Mouse (Mus musculus) embryonic facial prominence, embryonic 15.5 days (tissue): Measurements from ENCODE around the gene Snrpb. TPM values are rescaled to one million over a fixed set of nuclear protein-coding genes. Genes with fewer than 3 reads are reported as not detected.

ENCODE experiments used
- ATAC-seq: fragments of 200-750 bp; cut with Nextera tagmentation; 2 replicates; pipeline ENCODE4 v1.8.0; 2017; ENCODE audit warnings: low read depth, moderate TSS enrichment; ENCODE audit not compliant: insufficient number of reproducible peaks, low FRiP score, low TSS enrichment
- H3K27ac ChIP-seq: fragments of 300-500 bp; sonication (generic); replicated peaks from 2 replicates; pipeline ENCODE4 v1.5.1; 2015; ENCODE audit warnings: mild to moderate bottlenecking, inconsistent platforms
- H3K27me3 ChIP-seq: fragments of 300-500 bp; sonication (generic); 2 replicates; pipeline ENCODE4 v1.6.1; 2015; ENCODE audit warnings: inconsistent platforms
- H3K36me3 ChIP-seq: fragments of 300-500 bp; sonication (generic); 2 replicates; pipeline ENCODE4 v1.6.1; 2015; ENCODE audit warnings: mild to moderate bottlenecking, inconsistent platforms
- H3K4me1 ChIP-seq: fragments of 300-500 bp; sonication (generic); 2 replicates; pipeline ENCODE4 v1.6.1; 2015; ENCODE audit warnings: inconsistent platforms
- H3K4me2 ChIP-seq: fragments of 300-500 bp; sonication (generic); replicated peaks from 2 replicates; pipeline ENCODE4 v1.6.1; 2015; ENCODE audit warnings: mild to moderate bottlenecking, inconsistent platforms
- H3K4me3 ChIP-seq: fragments of 300-500 bp; sonication (generic); replicated peaks from 2 replicates; pipeline ENCODE4 v1.5.1; 2015; ENCODE audit warnings: mild to moderate bottlenecking, inconsistent platforms
- H3K9ac ChIP-seq: fragments of 300-500 bp; sonication (generic); 2 replicates; pipeline ENCODE4 v1.6.1; 2015; ENCODE audit warnings: inconsistent platforms
- H3K9me3 ChIP-seq: fragments of 300-500 bp; sonication (generic); replicated peaks from 2 replicates; pipeline ENCODE4 v1.6.1; 2016; ENCODE audit warnings: inconsistent platforms
- WGBS: fragments of 180-500 bp; shearing (Covaris S2); methylation state at CpG from one replicate; pipeline ENCODE4 v1.1.7; 2015; 5-methylcytosine and 5-hydroxymethylcytosine counted together
- polyA plus RNA-seq: library from polyadenylated mRNA; unstranded; fragments of >200 nt; fragmentation: Nextera tagmentation; extraction: Ambion mirVana; gene quantifications from 2 replicates; pipeline ENCODE4 v1.2.1, GENCODE M21; 2015

Snrpb gene
- polyA plus RNA-seq, 1 experiment from 2014 or later: 531 TPM

- WGBS: 52% methylated on average over 3 of the region's 3 CpGs
- Histone ChIP-seq H3K27me3 (no peaks in the 10 kb centered on the region), H3K4me1 (no peaks in the 10 kb centered on the region), H3K27ac (no peak overlapping the region), H3K9ac (no peak overlapping the region), H3K9me3 (no peaks in the 10 kb centered on the region), H3K4me2 (no peak overlapping the region), H3K4me3 (no peak overlapping the region), H3K36me3 (peaks cover 45% of the 10 kb centered on the region)
- ATAC-seq: no peak
Observed at GRCm38 (mm10) chr2:130167861-130168260, 11.3 kb downstream of the Snrpb start.

GRCm38 (mm10) chr2:130166311-130167214 is 12.6 kb downstream of the Snrpb start:
- Histone ChIP-seq H3K9me3 (no peaks in the 10 kb centered on the region), H3K9ac (no peak overlapping the region), H3K4me1 (no peaks in the 10 kb centered on the region), H3K4me3 (no peak overlapping the region), H3K27me3 (no peaks in the 10 kb centered on the region), H3K36me3 (peaks cover 32% of the 10 kb centered on the region), H3K4me2 (no peak overlapping the region), H3K27ac (no peak overlapping the region)
- 69% methylated on average over 9 of the region's 9 CpGs for WGBS
- ATAC-seq: no peak; the same call in 1 of the 2 replicates

- H3K4me3 ChIP-seq: no peak overlapping the region
- H3K36me3 ChIP-seq: peaks cover 5% of the 10 kb centered on the region; the same call in 1 of the 2 replicates
- ATAC-seq: no peak
- H3K4me1 ChIP-seq: no peaks in the 10 kb centered on the region
- H3K9me3 ChIP-seq: no peaks in the 10 kb centered on the region
- H3K27me3 ChIP-seq: no peaks in the 10 kb centered on the region
- H3K27ac ChIP-seq: no peak overlapping the region
- H3K9ac ChIP-seq: no peak overlapping the region
- WGBS: 83% methylated on average over 5 of the region's 5 CpGs
- no peak overlapping the region for H3K4me2 ChIP-seq
Observed at GRCm38 (mm10) chr2:130162701-130163100, 16.5 kb downstream of the Snrpb start.

GRCm38 (mm10) chr2:130158088-130158437 is 21.1 kb downstream of the Snrpb start:
- no peaks in the 10 kb centered on the region for H3K36me3 ChIP-seq
- H3K4me1 ChIP-seq: no peaks in the 10 kb centered on the region
- H3K9me3 ChIP-seq: no peaks in the 10 kb centered on the region
- no peak overlapping the region for H3K9ac ChIP-seq
- no peak overlapping the region for H3K4me3 ChIP-seq
- no peak overlapping the region for H3K27ac ChIP-seq
- no peak overlapping the region for H3K4me2 ChIP-seq
- H3K27me3 ChIP-seq: no peaks in the 10 kb centered on the region
- no peak for ATAC-seq
- WGBS: 42% methylated on average over 4 of the region's 4 CpGs

GRCm38 (mm10) chr2:130157231-130158087 is 21.7 kb downstream of the Snrpb start:
- Histone ChIP-seq H3K4me1 (no peaks in the 10 kb centered on the region), H3K4me2 (no peak overlapping the region), H3K4me3 (no peak overlapping the region), H3K27ac (no peak overlapping the region), H3K9ac (no peak overlapping the region), H3K27me3 (no peaks in the 10 kb centered on the region), H3K36me3 (no peaks in the 10 kb centered on the region), H3K9me3 (no peaks in the 10 kb centered on the region)
- no peak for ATAC-seq
- WGBS: 63% methylated on average over 14 of the region's 14 CpGs

GRCm38 (mm10) chr2:130155851-130156250 is 23.4 kb downstream of the Snrpb start:
- Histone ChIP-seq H3K4me1 (no peaks in the 10 kb centered on the region), H3K9ac (no peak overlapping the region), H3K27ac (no peak overlapping the region), H3K4me3 (no peak overlapping the region), H3K9me3 (no peaks in the 10 kb centered on the region), H3K4me2 (no peak overlapping the region), H3K27me3 (no peaks in the 10 kb centered on the region), H3K36me3 (no peaks in the 10 kb centered on the region)
- no peak for ATAC-seq

- Histone ChIP-seq H3K27ac (no peak overlapping the region), H3K27me3 (no peaks in the 10 kb centered on the region), H3K36me3 (no peaks in the 10 kb centered on the region), H3K4me1 (no peaks in the 10 kb centered on the region), H3K4me2 (no peak overlapping the region), H3K4me3 (no peak overlapping the region), H3K9me3 (no peaks in the 10 kb centered on the region), H3K9ac (no peak overlapping the region)
- 79% methylated on average over 3 of the region's 3 CpGs for WGBS
- no peak for ATAC-seq
Observed at GRCm38 (mm10) chr2:130155171-130155570, 24.0 kb downstream of the Snrpb start.

GRCm38 (mm10) chr2:130146089-130146668 is 33.0 kb downstream of the Snrpb start:
- Histone ChIP-seq H3K27ac (no peak overlapping the region), H3K4me3 (no peak overlapping the region), H3K9ac (no peak overlapping the region), H3K9me3 (no peaks in the 10 kb centered on the region), H3K27me3 (no peaks in the 10 kb centered on the region), H3K36me3 (no peaks in the 10 kb centered on the region), H3K4me1 (no peaks in the 10 kb centered on the region), H3K4me2 (no peak overlapping the region)
- 64% methylated on average over 5 of the region's 5 CpGs for WGBS
- ATAC-seq: no peak

GRCm38 (mm10) chr2:130144703-130145324 is 34.4 kb downstream of the Snrpb start:
- Histone ChIP-seq H3K9ac (no peak overlapping the region), H3K4me1 (no peaks in the 10 kb centered on the region), H3K27ac (no peak overlapping the region), H3K4me3 (no peak overlapping the region), H3K9me3 (no peaks in the 10 kb centered on the region), H3K4me2 (no peak overlapping the region), H3K36me3 (no peaks in the 10 kb centered on the region), H3K27me3 (no peaks in the 10 kb centered on the region)
- WGBS: 86% methylated on average over 23 of the region's 23 CpGs
- no peak for ATAC-seq

GRCm38 (mm10) chr2:130143011-130143410 is 36.2 kb downstream of the Snrpb start:
- Histone ChIP-seq H3K27me3 (no peaks in the 10 kb centered on the region), H3K9me3 (no peaks in the 10 kb centered on the region), H3K9ac (no peak overlapping the region), H3K4me3 (no peak overlapping the region), H3K27ac (no peak overlapping the region), H3K4me1 (no peaks in the 10 kb centered on the region), H3K36me3 (no peaks in the 10 kb centered on the region), H3K4me2 (no peak overlapping the region)
- 89% methylated on average over 8 of the region's 8 CpGs for WGBS
- no peak for ATAC-seq

- no peaks in the 10 kb centered on the region for H3K27me3 ChIP-seq
- no peaks in the 10 kb centered on the region for H3K36me3 ChIP-seq
- no peak overlapping the region for H3K4me2 ChIP-seq
- no peaks in the 10 kb centered on the region for H3K9me3 ChIP-seq
- no peak overlapping the region for H3K27ac ChIP-seq
- 63% methylated on average over 1 of the region's 1 CpGs for WGBS
- no peak overlapping the region for H3K4me3 ChIP-seq
- H3K4me1 ChIP-seq: no peaks in the 10 kb centered on the region
- no peak overlapping the region for H3K9ac ChIP-seq
- no peak for ATAC-seq
Observed at GRCm38 (mm10) chr2:130129687-130130086, 49.5 kb downstream of the Snrpb start.
